Comparison of ENCODE assay signal across 9 mouse cellular contexts in the genomic region with DNA sequence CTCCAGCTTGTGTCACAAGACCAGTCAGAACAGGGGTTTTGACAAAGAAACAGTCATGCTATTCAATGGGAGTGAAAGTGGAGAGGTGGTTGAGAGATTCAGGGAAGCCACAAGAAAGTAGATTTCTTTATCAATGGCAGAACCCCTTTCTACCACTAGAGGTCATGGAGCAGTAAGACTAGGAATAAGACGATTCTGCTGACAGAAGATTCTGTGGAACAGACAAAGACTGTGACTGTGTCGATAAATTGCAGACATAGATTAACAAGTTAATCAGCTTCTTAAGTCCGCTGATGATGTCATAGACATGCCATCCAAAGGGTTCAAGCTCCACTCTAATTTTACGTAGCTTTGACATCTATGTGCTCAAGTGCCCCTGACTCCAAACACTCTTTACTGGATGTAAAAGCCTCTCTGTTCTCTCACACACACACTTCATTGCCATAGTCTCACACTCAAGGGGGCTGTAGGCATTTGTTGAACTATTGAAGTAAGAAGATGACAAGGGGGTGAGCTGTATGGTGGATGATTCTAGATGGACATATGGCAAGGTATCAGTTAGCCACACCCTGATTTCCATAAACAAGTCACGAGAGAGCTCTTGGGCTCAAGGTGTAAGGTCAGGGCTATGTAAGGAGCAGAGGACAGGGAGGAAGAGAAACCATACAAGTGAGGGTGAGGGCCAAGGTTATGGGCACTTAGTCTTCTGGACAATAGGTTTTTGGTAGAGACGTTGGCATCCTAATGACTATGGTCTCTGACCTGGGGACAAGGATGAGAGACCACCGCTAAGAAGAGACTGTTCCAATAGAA.
A peak's percentile ranks its signal among the peaks of the same experiment; 100 is the strongest.
DNase-seq lines count a peak whose midpoint lies in the region; ATAC-seq and TF ChIP-seq lines count a peak whose summit lies in the region.
"Had no signal": no experiment of that assay in that cellular context is flagged by ENCODE, and none has a peak within 500 bp of the region (broad histone marks: within the 10 kb centered on the region; RNA-seq: fewer than 3 reads in every experiment).

No protein-coding gene starts in this region.

- peak; percentile 38 for DNase-seq in gastrocnemius, adult 18-20 months (ENCODE audit: low spot score)
- DNase-seq in gastrocnemius, postnatal 10 days = no peak
- peak in 1 of 2 experiments; percentile 37 for DNase-seq in spleen, adult 2 months (ENCODE audit: low read depth in 1 of 2, low spot score in 2 of 2)
- DNase-seq in spleen, postnatal 10 days (ENCODE audit: low spot score in 2 of 2) = no peak
- peak; percentile 55 for DNase-seq in large intestine, adult 2 months (ENCODE audit: low read depth, low spot score)
- DNase-seq in retina, postnatal 7 days (ENCODE audit: low read depth, low spot score) = peak; percentile 35
- DNase-seq in thymus, postnatal 25 days = no peak

- ATAC-seq in embryonic facial prominence, embryonic 12.5 days (ENCODE audit: insufficient number of reproducible peaks, insufficient read depth, low FRiP score, low TSS enrichment) = 0 out of 2 replicates have a peak, but pooled peaks have one; percentile 44

- H3K9ac ChIP-seq in embryonic facial prominence, embryonic 12.5 days = no peak overlapping the region

- peak; percentile 10; the same call in 1 of the 2 replicates for TF ChIP-seq CTCF in spleen, adult 2 months (IDR thresholded peaks at IDR 0.05; ENCODE audit: extremely low read depth, insufficient read depth, insufficient read length, insufficient replicate concordance)

- no peak overlapping the region for H3K4me3 ChIP-seq in spleen, adult 2 months (ENCODE audit: extremely low read depth, insufficient read depth, insufficient read length)
- H3K4me3 ChIP-seq in embryonic facial prominence, embryonic 12.5 days = no peak overlapping the region
- H3K4me3 ChIP-seq: megakaryocyte, embryonic 14.5 days had no signal

- H3K36me3 ChIP-seq in spleen, adult 2 months (ENCODE audit: control insufficient read depth, insufficient read depth, low read length) = no peaks in the 10 kb centered on the region
- no peaks in the 10 kb centered on the region for H3K36me3 ChIP-seq in embryonic facial prominence, embryonic 12.5 days

- H3K27ac ChIP-seq in spleen, adult 2 months (ENCODE audit: insufficient read depth, low read length) = no peak overlapping the region
- H3K27ac ChIP-seq in embryonic facial prominence, embryonic 12.5 days = no peak overlapping the region

- no peaks in the 10 kb centered on the region for H3K4me1 ChIP-seq in spleen, adult 2 months (ENCODE audit: control insufficient read depth, insufficient read depth, insufficient read length)
- H3K4me1 ChIP-seq in embryonic facial prominence, embryonic 12.5 days = peaks cover 6% of the 10 kb centered on the region; the same call in 1 of the 2 replicates

- WGBS in spleen, adult 2 months = 56% methylated on average over 7 of the region's 7 CpGs
- WGBS in embryonic facial prominence, embryonic 12.5 days = 49% methylated on average over 7 of the region's 7 CpGs
- WGBS in large intestine, adult 2 months = 37% methylated on average over 7 of the region's 7 CpGs

- no peaks in the 10 kb centered on the region for H3K9me3 ChIP-seq in embryonic facial prominence, embryonic 12.5 days

- H3K4me2 ChIP-seq in embryonic facial prominence, embryonic 12.5 days (replicated peaks) = no peak overlapping the region

- no peak for TF ChIP-seq POLR2A in spleen, adult 2 months (IDR thresholded peaks at IDR 0.05; ENCODE audit: low read depth, low read length)

- no peaks in the 10 kb centered on the region for H3K27me3 ChIP-seq in spleen, adult 2 months (ENCODE audit: control insufficient read depth, insufficient read depth, low read length)
- no peaks in the 10 kb centered on the region for H3K27me3 ChIP-seq in embryonic facial prominence, embryonic 12.5 days
- H3K27me3 ChIP-seq: megakaryocyte, embryonic 14.5 days had no signal

Comparison
In these comparisons a context has a peak if more than half of its experiments do, and no peak if none do; other contexts are left out.
1. DNase-seq: peak in gastrocnemius, adult 18-20 months (single experiment), large intestine, adult 2 months (single experiment) and retina, postnatal 7 days (single experiment); none in gastrocnemius, postnatal 10 days (single experiment), spleen, postnatal 10 days (0 of 2) and thymus, postnatal 25 days (single experiment).